Mouse (Mus musculus): ENCODE results near the gene Calhm5. TPM values are rescaled to one million over a fixed set of nuclear protein-coding genes. Genes with fewer than 3 reads are reported as not detected.

Calhm5 gene
- polyA plus RNA-seq, 1 experiment from 2014 or later, result 1.1 TPM

GRCm38 (mm10) chr10:34110863-34111465, 14.6 kb upstream of the Calhm5 start:
- whole genome bisulfite sequencing, result 79% methylated on average over 13 of the region's 13 CpGs
- H3K27ac ChIP-seq (ENCODE audit: low read depth, low read length), result no peak overlapping the region
- ATAC-seq, result no peak
- no peaks in the 10 kb centered on the region for H3K9me3 ChIP-seq (ENCODE audit: control insufficient read depth)
- H3K4me2 ChIP-seq (replicated peaks; ENCODE audit: low read depth), result no peak overlapping the region
- H3K4me1 ChIP-seq (replicated peaks; ENCODE audit: control insufficient read depth, insufficient read depth, low read length), result no peaks in the 10 kb centered on the region
- no peak overlapping the region for H3K9ac ChIP-seq (ENCODE audit: low read depth, low read length)
- TF ChIP-seq CTCF (IDR thresholded peaks at IDR 0.05; ENCODE audit: low read depth), result no peak
- H3K27me3 ChIP-seq (replicated peaks; ENCODE audit: control insufficient read depth, insufficient read depth, low read length), result no peaks in the 10 kb centered on the region
- no peaks in the 10 kb centered on the region for H3K36me3 ChIP-seq (ENCODE audit: control insufficient read depth, insufficient read depth)
- no peak overlapping the region for H3K4me3 ChIP-seq (ENCODE audit: low read depth, low read length)

- H3K4me1 ChIP-seq (replicated peaks; ENCODE audit: control insufficient read depth, insufficient read depth, low read length), result no peaks in the 10 kb centered on the region
- no peak for TF ChIP-seq CTCF (IDR thresholded peaks at IDR 0.05; ENCODE audit: low read depth)
- no peaks in the 10 kb centered on the region for H3K36me3 ChIP-seq (ENCODE audit: control insufficient read depth, insufficient read depth)
- WGBS, result 52% methylated on average over 12 of the region's 12 CpGs
- H3K4me3 ChIP-seq (ENCODE audit: low read depth, low read length), result peak overlapping the region; percentile 4
- H3K27ac ChIP-seq (ENCODE audit: low read depth, low read length), result peak overlapping the region; percentile 46; the same call in 1 of the 2 replicates
- 0 out of 2 replicates have a peak overlapping the region, but pooled peaks have one; percentile 31 for H3K9ac ChIP-seq (ENCODE audit: low read depth, low read length)
- no peaks in the 10 kb centered on the region for H3K9me3 ChIP-seq (ENCODE audit: control insufficient read depth)
- H3K4me2 ChIP-seq (replicated peaks; ENCODE audit: low read depth), result peak overlapping the region; percentile 57
- no peak for ATAC-seq
- H3K27me3 ChIP-seq (replicated peaks; ENCODE audit: control insufficient read depth, insufficient read depth, low read length), result no peaks in the 10 kb centered on the region
These were observed 355 bp downstream of the Calhm5 start for GRCm38 (mm10) chr10:34095964-34096363.

DNA sequence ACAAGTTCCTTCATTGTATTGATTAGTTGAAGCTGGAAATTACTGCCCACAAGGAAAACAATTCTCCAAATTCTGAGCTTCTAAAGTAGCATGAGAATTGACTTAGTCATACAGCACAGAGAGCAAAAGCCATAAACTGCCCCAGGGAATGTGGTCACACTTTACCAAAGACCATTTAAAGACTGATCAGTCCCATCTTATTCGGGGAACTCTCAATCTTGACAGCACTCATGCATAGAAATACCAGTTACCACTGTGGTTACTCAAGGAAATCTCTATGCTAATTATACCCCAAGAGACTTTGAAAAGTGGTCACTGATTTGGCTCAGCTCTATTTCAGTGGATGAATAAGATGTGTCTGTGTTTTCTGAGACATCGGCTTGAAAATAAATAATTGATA, 1.2 kb downstream of the Calhm5 start:
- Histone ChIP-seq H3K4me2 (replicated peaks; ENCODE audit: low read depth) (peak overlapping the region; percentile 13; the same call in 1 of the 2 replicates), H3K27me3 (replicated peaks; ENCODE audit: control insufficient read depth, insufficient read depth, low read length) (no peaks in the 10 kb centered on the region), H3K4me3 (ENCODE audit: low read depth, low read length) (no peak overlapping the region), H3K27ac (ENCODE audit: low read depth, low read length) (no peak overlapping the region), H3K9me3 (ENCODE audit: control insufficient read depth) (no peaks in the 10 kb centered on the region), H3K4me1 (replicated peaks; ENCODE audit: control insufficient read depth, insufficient read depth, low read length) (no peaks in the 10 kb centered on the region), H3K36me3 (ENCODE audit: control insufficient read depth, insufficient read depth) (no peaks in the 10 kb centered on the region), H3K9ac (ENCODE audit: low read depth, low read length) (no peak overlapping the region)
- no peak for ATAC-seq
- TF ChIP-seq CTCF (IDR thresholded peaks at IDR 0.05; ENCODE audit: low read depth), result no peak
- 77% methylated on average over 2 of the region's 2 CpGs for WGBS

- no peak for ATAC-seq
- no peak overlapping the region for H3K4me2 ChIP-seq (replicated peaks; ENCODE audit: low read depth)
These were observed 4.4 kb downstream of the Calhm5 start for GRCm38 (mm10) chr10:34091888-34092287.

GRCm38 (mm10) chr10:34090481-34090880, 5.8 kb downstream of the Calhm5 start:
- Histone ChIP-seq H3K4me1 (replicated peaks; ENCODE audit: control insufficient read depth, insufficient read depth, low read length) (no peaks in the 10 kb centered on the region), H3K4me3 (ENCODE audit: low read depth, low read length) (no peak overlapping the region), H3K9ac (ENCODE audit: low read depth, low read length) (no peak overlapping the region), H3K27me3 (replicated peaks; ENCODE audit: control insufficient read depth, insufficient read depth, low read length) (no peaks in the 10 kb centered on the region), H3K4me2 (replicated peaks; ENCODE audit: low read depth) (no peak overlapping the region), H3K36me3 (ENCODE audit: control insufficient read depth, insufficient read depth) (no peaks in the 10 kb centered on the region), H3K27ac (ENCODE audit: low read depth, low read length) (no peak overlapping the region), H3K9me3 (ENCODE audit: control insufficient read depth) (no peaks in the 10 kb centered on the region)
- ATAC-seq, result no peak
- WGBS, result 63% methylated on average over 1 of the region's 1 CpGs
- no peak for TF ChIP-seq CTCF (IDR thresholded peaks at IDR 0.05; ENCODE audit: low read depth)

More at GRCm38 (mm10) chr10:34091888-34092287, 4.4 kb downstream of the Calhm5 start:
- whole genome bisulfite sequencing, result 59% methylated on average over 5 of the region's 5 CpGs
- H3K9me3 ChIP-seq (ENCODE audit: control insufficient read depth), result no peaks in the 10 kb centered on the region
- H3K27me3 ChIP-seq (replicated peaks; ENCODE audit: control insufficient read depth, insufficient read depth, low read length), result no peaks in the 10 kb centered on the region
- no peak overlapping the region for H3K9ac ChIP-seq (ENCODE audit: low read depth, low read length)
- no peaks in the 10 kb centered on the region for H3K4me1 ChIP-seq (replicated peaks; ENCODE audit: control insufficient read depth, insufficient read depth, low read length)
- no peak overlapping the region for H3K27ac ChIP-seq (ENCODE audit: low read depth, low read length)
- no peak overlapping the region for H3K4me3 ChIP-seq (ENCODE audit: low read depth, low read length)
- H3K36me3 ChIP-seq (ENCODE audit: control insufficient read depth, insufficient read depth), result no peaks in the 10 kb centered on the region
- no peak for TF ChIP-seq CTCF (IDR thresholded peaks at IDR 0.05; ENCODE audit: low read depth)

GRCm38 (mm10) chr10:34089517-34089916, 6.8 kb downstream of the Calhm5 start:
- Histone ChIP-seq H3K36me3 (ENCODE audit: control insufficient read depth, insufficient read depth) (no peaks in the 10 kb centered on the region), H3K4me2 (replicated peaks; ENCODE audit: low read depth) (no peak overlapping the region), H3K9me3 (ENCODE audit: control insufficient read depth) (no peaks in the 10 kb centered on the region), H3K4me3 (ENCODE audit: low read depth, low read length) (no peak overlapping the region), H3K9ac (ENCODE audit: low read depth, low read length) (no peak overlapping the region), H3K27me3 (replicated peaks; ENCODE audit: control insufficient read depth, insufficient read depth, low read length) (no peaks in the 10 kb centered on the region), H3K27ac (ENCODE audit: low read depth, low read length) (no peak overlapping the region), H3K4me1 (replicated peaks; ENCODE audit: control insufficient read depth, insufficient read depth, low read length) (no peaks in the 10 kb centered on the region)
- no peak for TF ChIP-seq CTCF (IDR thresholded peaks at IDR 0.05; ENCODE audit: low read depth)
- 64% methylated on average over 3 of the region's 3 CpGs for WGBS
- no peak for ATAC-seq
